Mouse (Mus musculus) erythroblast, embryonic 14.5 days (primary cell): ENCODE data around the gene Pip4k2a. TPM values are rescaled to one million over a fixed set of nuclear protein-coding genes. Genes with fewer than 3 reads are reported as not detected.
A peak's percentile ranks its signal among the peaks of the same experiment; 100 is the strongest.

Source experiments
- H3K27me3 ChIP-seq: 2 replicates; pipeline ENCODE4 v1.6.1; 2012; ENCODE audit warnings: inconsistent platforms; ENCODE audit not compliant: control insufficient read depth
- H3K36me3 ChIP-seq: 2 replicates; pipeline ENCODE4 v1.6.1; 2012; ENCODE audit warnings: mild to moderate bottlenecking, inconsistent platforms; ENCODE audit not compliant: control insufficient read depth
- H3K4me1 ChIP-seq: 2 replicates; pipeline ENCODE4 v1.6.1; 2012; ENCODE audit warnings: inconsistent platforms; ENCODE audit not compliant: control insufficient read depth
- H3K4me3 ChIP-seq: replicated peaks from 2 replicates; pipeline ENCODE3; 2012; ENCODE audit warnings: moderate library complexity, mild to moderate bottlenecking, inconsistent platforms
- H3K9me3 ChIP-seq: 2 replicates; pipeline ENCODE4 v1.6.1; 2012; ENCODE audit warnings: low read length, inconsistent platforms, mixed read lengths; ENCODE audit not compliant: control insufficient read depth
- GATA1 ChIP-seq: IDR thresholded peaks from 2 replicates; pipeline ENCODE4 v1.6.1; 2012; ENCODE audit warnings: low read length, inconsistent platforms, mixed read lengths
- TAL1 ChIP-seq: IDR thresholded peaks from 3 replicates; pipeline ENCODE4 v1.6.1; 2012; ENCODE audit warnings: low read length, inconsistent platforms, mixed read lengths
- polyA plus RNA-seq: library from polyadenylated mRNA; stranded (reverse); fragments of >175 nt; gene quantifications from 2 replicates; pipeline ENCODE4 v1.2.3, GENCODE M21; 2012

The Pip4k2a gene
- polyA plus RNA-seq, 1 experiment: 3.8 TPM

DNA sequence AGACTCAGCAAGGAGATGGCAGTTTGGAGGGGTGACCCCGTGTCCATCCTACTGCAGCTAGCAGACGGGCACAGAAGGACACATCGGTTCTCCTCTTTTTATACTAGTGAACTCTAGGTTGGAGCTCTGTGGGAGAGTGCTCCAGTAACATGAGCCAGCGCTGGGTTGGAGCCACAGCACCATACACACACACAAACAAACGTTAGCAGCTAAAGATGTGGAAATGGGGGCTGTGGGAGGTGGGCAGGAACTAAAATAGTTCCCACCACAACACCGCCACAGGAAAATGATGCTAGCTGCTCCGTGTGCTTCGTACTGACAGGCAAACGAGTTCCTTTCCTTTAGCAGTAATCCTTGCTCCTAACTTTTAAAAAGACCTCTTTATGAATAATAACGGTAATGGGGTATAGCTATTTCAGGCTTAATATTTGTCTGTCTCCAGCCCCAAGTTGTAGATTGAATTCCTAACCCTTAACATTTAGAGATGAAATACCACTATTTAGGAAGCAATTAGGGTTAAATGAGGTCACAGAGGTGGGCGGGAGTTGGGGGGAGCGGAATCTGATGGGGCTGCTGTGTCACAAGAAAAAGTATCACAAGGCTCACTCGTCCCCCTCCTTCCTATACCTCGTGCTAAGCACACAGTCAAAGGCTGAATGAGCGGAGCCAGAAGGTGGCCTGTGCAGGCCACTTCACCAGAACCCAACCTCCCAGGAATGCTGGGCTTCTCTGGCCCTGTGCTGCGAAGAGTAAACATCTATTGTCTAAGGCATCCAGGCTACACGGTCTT lies 73.9 kb downstream of the Pip4k2a start:
- TF ChIP-seq TAL1: no peak
- TF ChIP-seq GATA1: no peak
- Histone ChIP-seq H3K27me3 (no peaks in the 10 kb centered on the region), H3K36me3 (peaks cover 6% of the 10 kb centered on the region), H3K9me3 (no peaks in the 10 kb centered on the region), H3K4me3 (no peak overlapping the region), H3K4me1 (peaks cover 46% of the 10 kb centered on the region)

DNA sequence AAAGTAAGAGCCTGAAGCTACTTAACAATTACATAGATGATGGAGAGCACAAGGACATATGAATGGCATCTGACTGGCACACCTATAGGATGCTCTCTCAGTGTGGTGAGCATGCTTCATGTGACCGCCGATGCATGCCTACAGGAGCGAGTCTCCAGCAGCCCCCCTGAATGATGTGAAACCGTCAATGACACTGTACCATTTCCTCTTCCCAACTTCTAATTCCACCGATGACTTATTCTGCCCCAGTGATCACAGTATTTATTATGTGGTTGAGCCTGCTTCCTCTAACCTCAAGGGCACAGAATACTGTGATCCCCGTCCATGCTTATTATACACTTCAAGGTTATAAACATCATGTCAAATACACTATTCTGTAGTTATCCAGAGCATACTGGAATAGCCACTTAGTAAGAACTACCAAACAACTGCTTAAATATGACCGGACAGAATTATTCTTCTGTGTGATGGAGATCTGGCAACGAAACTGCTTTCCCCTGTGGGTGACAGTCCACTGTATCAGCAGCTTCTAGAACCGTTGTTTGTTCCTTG lies 74.8 kb downstream of the Pip4k2a start:
- TF ChIP-seq GATA1: no peak
- no peaks in the 10 kb centered on the region for H3K9me3 ChIP-seq
- peaks cover 6% of the 10 kb centered on the region for H3K36me3 ChIP-seq
- H3K4me3 ChIP-seq: no peak overlapping the region
- peaks cover 46% of the 10 kb centered on the region for H3K4me1 ChIP-seq
- H3K27me3 ChIP-seq: no peaks in the 10 kb centered on the region

DNA sequence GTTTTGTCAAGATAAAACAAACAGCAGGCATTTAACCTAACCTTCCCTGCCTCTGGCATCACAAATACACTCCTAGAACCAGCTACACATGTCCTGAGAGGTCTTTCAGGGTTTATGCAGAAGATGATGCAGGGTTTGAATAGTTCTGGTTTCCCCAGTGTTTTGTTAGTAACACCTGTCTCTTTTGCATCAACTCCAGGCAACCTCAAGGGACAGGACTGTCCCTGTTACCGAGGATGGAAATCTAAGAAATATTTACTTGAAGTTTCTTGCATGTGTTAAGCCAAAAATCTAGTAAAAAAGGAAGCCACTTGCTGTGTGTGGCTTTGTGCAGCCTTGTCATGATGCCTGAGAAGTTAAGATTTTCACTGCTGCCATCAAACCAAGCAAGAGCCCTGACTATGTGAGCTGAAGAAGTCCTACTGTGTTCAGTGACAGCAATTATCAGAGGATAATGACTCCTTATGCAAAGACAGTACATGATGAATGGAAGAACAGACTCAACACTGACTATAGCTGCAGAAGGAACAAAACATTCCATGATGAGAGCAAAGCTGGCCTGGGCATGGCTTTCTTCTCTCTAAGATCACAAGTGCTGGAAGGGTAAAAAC lies 76.3 kb downstream of the Pip4k2a start:
- H3K4me3 ChIP-seq: no peak overlapping the region
- H3K27me3 ChIP-seq: no peaks in the 10 kb centered on the region
- no peaks in the 10 kb centered on the region for H3K9me3 ChIP-seq
- peaks cover 56% of the 10 kb centered on the region for H3K4me1 ChIP-seq
- TF ChIP-seq GATA1: no peak
- no peak for TF ChIP-seq TAL1
- H3K36me3 ChIP-seq: peaks cover 6% of the 10 kb centered on the region

DNA sequence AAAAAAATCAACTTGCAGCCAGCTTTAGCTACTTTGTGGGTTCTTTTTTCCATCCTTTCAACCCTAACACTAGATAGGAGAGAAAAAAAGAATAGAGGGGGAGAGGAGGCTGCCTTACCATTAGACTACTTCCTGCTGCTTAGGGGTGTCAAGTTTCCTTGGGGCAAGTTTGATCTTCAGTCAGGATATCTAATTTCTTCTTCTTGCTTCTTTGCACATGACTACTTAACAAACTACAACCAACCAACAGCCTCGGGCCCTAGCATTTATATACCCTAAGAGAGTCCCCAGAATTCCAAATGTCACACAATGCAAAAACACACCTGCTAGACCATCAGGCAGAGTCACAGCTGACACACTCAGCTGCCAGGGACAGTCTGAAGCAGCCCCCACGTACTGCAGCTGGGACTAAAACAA lies 77.5 kb downstream of the Pip4k2a start:
- peaks cover 3% of the 10 kb centered on the region; the same call in 1 of the 2 replicates for H3K36me3 ChIP-seq
- no peak for TF ChIP-seq GATA1
- no peak for TF ChIP-seq TAL1
- H3K4me3 ChIP-seq: no peak overlapping the region
- no peaks in the 10 kb centered on the region for H3K9me3 ChIP-seq
- peaks cover 56% of the 10 kb centered on the region for H3K4me1 ChIP-seq
- H3K27me3 ChIP-seq: no peaks in the 10 kb centered on the region

DNA sequence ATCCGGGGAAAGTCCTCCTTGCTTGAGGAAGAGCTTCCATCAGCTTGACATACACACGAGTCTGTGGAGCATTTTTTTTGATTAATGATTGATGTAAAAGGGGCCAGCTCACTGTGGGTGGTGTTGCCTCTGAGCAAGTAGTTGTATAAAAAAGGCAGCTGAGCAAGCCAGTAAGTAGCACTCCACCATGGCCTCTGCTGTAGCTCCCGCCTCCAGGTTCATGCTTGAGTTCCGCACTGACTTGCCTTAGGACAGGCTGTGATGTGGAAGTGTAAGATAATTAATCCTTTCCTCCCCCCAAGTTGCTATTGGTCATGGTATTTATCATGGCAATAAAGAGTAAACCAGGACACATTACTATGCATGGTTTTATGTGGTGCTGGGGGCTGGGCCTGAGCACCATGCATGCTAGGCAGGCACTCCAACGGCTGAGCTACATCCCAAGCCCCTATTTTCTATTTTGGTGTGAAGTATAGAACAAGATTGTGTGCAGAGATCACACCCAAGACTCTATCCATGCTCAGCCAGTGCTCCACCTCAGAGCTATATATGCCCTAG lies 78.0 kb downstream of the Pip4k2a start:
- H3K9me3 ChIP-seq: no peaks in the 10 kb centered on the region
- H3K4me3 ChIP-seq: no peak overlapping the region
- peaks cover 56% of the 10 kb centered on the region for H3K4me1 ChIP-seq
- TF ChIP-seq GATA1 (no peak), TAL1 (no peak)
- no peaks in the 10 kb centered on the region for H3K27me3 ChIP-seq
- H3K36me3 ChIP-seq: peaks cover 3% of the 10 kb centered on the region; the same call in 1 of the 2 replicates

DNA sequence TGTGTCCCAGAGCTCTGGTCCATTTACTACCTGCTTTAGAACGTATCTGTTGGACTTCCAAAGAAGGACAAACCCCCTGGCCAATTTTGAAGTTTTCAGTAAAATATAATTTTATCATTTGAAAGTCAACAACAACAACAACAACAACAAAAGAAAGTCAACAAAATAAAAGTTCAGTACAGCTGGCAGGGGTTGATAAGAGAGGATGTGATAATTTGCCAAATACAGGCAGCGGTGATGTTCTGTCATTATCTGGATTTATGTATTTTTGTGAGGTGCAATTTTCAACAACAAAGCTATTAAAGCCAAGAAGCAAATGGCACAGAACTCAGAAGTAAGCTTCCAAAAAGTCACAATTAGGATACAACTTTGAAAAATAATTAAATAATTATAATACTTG lies 80.1 kb downstream of the Pip4k2a start:
- Histone ChIP-seq H3K4me1 (peaks cover 65% of the 10 kb centered on the region), H3K36me3 (peaks cover 3% of the 10 kb centered on the region; the same call in 1 of the 2 replicates), H3K9me3 (no peaks in the 10 kb centered on the region), H3K27me3 (no peaks in the 10 kb centered on the region), H3K4me3 (no peak overlapping the region)
- peak; percentile 50 for TF ChIP-seq TAL1
- 0 out of 2 replicates have a peak, but pooled peaks have one; percentile 30 for TF ChIP-seq GATA1

DNA sequence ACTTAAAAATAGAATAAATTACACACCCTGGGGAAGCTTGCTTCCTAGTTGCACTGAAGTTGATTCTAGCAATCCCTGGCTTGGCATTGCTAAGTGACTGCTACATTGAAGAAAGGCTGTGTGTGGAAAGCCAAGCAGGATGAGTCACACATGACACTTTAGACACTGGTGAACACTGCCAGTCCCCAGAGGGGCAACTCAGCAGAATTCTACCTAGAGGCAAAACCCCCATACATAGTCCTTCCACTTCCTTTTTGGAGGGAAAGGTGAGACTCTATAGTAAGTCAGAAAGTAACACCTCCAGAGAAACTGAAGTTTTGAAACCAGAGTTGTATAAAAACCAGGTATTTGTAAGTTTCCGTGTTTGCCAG lies 80.6 kb downstream of the Pip4k2a start:
- Histone ChIP-seq H3K4me3 (no peak overlapping the region), H3K27me3 (no peaks in the 10 kb centered on the region), H3K36me3 (peaks cover 3% of the 10 kb centered on the region; the same call in 1 of the 2 replicates), H3K4me1 (peaks cover 67% of the 10 kb centered on the region), H3K9me3 (no peaks in the 10 kb centered on the region)
- no peak for TF ChIP-seq GATA1
- TF ChIP-seq TAL1: no peak

DNA sequence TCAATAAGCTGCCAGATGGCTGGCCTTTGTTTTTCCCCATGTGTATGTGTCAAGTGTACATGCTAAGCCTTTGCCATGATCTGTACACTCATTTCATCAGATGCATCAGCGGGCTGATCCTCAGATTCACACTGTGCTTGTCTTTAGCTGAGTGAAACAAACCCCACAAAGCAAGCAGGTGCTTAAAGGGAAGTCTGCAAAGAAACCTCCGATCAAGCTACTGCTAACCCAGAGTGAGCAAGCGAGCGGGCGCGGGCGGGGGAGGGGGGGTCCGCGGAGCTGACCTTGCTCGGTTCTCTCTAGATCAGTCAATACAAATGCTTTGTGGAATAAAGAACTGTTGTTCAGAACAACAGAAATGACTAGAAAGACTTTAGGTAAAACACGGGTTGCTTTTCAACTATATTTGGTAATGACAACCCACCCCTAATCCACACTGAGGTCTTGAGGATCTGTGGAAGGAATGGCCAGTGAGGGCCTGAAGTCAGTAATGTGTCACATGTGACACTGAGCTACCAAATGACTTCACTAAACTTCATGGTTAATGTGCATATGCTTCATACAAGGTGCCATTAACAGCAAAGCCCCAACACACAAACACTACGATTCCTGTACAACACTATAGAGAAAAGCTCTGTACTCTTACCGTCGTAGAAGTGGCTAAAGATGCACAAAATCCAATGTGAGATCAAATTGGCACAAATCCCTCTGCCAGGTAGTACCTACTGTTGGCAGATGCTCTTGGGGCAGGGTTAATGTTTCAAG lies 81.1 kb downstream of the Pip4k2a start:
- Histone ChIP-seq H3K9me3 (no peaks in the 10 kb centered on the region), H3K4me3 (no peak overlapping the region), H3K4me1 (peaks cover 67% of the 10 kb centered on the region), H3K36me3 (peaks cover 3% of the 10 kb centered on the region; the same call in 1 of the 2 replicates), H3K27me3 (no peaks in the 10 kb centered on the region)
- TF ChIP-seq GATA1 (no peak), TAL1 (no peak)

DNA sequence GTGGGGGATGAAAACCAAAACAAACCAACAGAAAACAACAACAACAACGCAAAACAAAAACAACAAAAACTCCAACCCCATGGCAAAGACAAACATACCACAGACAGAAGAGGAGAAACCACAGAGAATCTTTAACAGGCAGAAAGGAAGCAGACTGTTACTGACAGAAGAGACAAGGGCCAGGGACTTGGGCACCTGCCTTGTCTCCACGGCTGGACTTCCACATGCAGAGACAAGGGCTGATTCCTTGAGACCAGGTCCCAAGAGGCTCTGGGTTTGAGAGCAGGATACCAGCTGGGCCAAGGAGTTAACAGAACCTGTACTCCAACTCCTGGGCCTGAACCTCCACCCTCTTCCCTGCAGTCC lies 81.9 kb downstream of the Pip4k2a start:
- Histone ChIP-seq H3K4me1 (peaks cover 63% of the 10 kb centered on the region), H3K4me3 (no peak overlapping the region), H3K9me3 (no peaks in the 10 kb centered on the region), H3K36me3 (peaks cover 3% of the 10 kb centered on the region; the same call in 1 of the 2 replicates), H3K27me3 (no peaks in the 10 kb centered on the region)
- TF ChIP-seq TAL1 (no peak), GATA1 (no peak)
